Mouse (Mus musculus) forelimb bud, embryonic 11.5 days (tissue): ENCODE data around the gene Anapc4.

ENCODE experiments used
- DNase-seq: peaks from one replicate; pipeline ENCODE4 v3.0.0-alpha.2; 2012; ENCODE audit warnings: low read depth, low spot score

Anapc4 gene

DNA sequence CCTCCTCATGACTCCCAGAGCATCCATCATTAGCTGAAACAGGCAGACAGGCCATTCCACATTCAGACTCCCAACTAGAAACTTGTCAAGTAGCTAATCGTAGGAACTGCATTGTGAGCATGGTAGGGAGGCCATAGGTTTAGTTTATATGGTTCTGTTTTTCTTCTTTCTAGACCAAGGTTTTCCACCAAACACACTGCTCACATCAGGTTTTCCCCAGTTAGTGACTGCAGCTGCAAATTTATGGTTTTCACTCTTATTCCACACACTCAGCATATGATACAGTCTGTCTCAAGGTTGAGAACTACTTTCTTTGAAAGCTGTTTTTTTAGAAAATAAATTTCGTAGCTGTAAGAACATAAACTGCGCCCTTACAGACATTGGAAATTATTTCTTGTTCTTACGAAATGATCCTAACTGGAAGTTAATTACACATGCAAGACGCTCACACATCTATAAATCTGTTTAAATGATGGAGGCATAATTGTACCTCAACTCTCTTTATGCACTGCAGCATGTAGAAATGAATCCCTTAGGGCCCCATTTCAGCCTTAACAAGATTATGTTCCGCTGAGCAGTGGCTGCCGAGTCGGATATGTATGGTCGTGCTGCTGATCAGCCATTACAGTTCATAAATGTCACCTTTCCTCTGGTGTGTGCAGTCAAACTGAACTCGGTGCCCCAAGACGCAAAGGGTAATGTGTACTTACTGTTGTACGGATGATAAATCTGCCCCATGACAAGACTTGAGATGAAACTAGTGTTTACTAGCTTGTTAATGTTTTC lies 35.3 kb downstream of the Anapc4 start:
- peak; percentile 20 for DNase-seq

DNA sequence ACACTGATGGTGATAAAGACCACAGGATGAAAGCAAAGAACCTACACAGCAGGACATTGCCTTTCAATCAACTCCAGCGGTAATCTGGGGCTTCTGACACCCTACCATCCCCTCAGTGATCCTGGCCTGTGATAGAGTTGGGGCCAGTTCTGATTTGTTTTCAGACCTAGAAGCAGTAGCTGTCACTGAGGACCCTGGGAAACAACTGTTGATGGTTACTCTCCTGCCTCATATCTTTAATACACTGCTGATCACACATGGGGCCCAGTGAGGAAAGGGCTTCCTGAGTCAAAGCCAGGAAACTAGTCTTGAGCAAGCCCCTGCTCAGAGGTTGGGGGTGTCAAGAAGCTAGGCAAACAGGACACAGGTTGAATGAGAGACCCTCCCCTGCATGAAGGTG lies 37.6 kb downstream of the Anapc4 start:
- no peak for DNase-seq

DNA sequence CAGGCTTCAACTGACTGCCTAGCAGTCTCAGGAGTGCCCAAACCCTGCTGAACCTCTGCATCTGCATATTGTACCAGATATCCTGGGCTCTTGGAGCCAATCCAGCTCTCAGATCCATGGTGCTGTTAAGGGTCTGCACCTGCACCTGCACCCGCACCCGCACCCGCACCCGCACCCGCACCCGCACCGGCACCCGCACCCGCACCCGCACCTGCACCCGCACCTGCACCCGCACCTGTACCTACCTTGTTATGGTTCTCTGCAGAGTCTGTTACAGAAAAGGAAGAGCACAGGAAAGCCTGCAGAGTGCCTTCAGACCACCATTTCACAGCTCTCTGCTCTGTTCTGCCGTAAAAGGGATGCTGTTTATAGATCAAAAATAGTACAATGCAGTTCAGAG lies 38.2 kb downstream of the Anapc4 start:
- no peak for DNase-seq

DNA sequence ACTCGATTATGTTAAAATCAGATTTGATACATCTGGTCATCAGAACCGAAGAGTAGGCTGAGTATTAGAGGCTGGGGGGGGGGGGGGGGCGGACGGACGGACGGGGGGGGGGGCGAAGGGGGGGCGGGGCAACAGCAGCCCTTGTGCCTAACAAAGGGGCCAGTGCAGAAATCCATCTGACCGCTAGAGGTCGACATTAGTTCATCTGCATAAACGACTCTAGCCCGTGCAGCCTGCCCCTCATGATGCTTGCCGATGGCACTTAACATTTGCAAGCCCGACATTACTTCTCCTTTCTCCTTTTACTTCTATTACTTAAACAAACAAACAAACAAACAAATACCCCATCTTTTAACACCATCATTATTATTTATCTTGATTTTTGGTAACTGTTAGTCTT lies 45.0 kb downstream of the Anapc4 start:
- peak; percentile 76 for DNase-seq

DNA sequence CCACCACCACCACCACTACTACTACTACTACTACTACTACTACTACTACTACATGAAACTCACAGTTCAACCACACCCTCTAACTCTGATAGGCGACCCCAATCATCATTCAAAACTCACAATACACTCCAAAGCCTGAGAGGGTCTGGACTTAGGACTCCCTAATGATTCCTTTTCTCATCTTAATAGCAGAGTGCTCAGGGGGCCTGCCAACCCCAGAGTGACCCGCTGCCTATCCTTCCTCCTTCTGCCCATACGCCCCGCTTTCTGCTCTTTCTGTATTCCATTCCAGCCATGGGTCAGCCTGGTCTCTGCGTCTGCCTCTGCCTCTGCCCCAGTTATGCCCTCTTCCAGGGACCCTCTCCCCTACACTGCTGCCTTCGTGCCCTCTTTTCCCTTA lies 46.1 kb downstream of the Anapc4 start:
- no peak for DNase-seq

DNA sequence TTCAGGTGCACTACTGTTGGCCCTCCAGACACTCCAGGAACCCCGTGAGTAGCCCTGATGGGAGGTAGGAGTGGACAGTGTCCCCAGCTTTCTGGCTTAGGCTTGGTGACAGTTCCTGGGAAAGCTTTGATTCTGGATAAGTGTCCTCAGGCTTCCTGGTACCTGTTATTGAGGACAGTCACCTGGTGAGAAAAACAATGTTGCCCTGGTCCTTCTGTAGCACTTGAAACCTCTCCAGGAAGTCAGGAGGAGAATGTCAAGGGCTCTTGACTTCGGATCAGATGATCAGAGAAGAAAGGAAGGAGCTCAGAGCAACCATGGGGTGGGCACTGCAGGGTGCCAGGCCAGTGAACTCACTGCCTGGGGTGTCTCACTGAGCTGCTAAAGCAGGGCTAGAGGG lies 48.6 kb downstream of the Anapc4 start:
- DNase-seq: no peak

DNA sequence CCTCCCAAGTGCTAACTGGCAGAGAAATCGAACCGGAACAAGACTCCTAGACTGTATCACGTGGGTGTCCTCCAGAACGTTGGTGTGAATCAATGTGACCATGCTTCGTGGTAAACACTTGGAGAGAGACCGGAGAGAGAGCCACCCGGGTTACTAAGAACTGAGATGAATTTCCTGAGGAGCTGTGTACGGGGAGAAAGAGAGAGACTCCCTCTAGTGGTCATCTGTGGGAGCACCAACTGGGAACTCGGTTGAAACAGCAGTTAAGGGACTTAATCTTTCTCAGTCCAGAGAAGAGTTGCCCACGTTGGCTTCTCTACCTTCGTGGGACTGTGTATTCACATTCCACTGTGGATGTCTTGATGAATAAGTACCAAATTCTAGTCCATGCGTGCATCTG lies 53.3 kb downstream of the Anapc4 start:
- DNase-seq: peak; percentile 56

DNA sequence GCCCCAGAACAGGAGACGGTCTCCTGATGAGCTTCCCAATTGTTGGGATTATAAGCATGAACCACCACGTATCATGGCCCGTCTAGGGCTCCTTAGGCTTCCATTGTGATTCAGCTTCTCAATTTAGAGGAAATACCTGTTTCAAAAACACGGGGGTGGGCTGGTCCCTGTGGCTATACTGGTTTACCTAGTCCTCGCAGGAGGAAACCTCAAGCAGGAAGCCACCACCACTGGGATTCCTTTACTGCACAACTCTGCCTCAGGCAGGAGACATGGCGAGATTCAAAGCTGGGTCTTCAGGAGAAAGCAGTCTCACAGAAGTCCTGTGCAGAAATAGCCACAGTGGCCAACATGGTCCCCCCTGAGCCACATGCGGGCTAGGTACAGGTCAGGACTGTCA lies 56.1 kb downstream of the Anapc4 start:
- DNase-seq: no peak

DNA sequence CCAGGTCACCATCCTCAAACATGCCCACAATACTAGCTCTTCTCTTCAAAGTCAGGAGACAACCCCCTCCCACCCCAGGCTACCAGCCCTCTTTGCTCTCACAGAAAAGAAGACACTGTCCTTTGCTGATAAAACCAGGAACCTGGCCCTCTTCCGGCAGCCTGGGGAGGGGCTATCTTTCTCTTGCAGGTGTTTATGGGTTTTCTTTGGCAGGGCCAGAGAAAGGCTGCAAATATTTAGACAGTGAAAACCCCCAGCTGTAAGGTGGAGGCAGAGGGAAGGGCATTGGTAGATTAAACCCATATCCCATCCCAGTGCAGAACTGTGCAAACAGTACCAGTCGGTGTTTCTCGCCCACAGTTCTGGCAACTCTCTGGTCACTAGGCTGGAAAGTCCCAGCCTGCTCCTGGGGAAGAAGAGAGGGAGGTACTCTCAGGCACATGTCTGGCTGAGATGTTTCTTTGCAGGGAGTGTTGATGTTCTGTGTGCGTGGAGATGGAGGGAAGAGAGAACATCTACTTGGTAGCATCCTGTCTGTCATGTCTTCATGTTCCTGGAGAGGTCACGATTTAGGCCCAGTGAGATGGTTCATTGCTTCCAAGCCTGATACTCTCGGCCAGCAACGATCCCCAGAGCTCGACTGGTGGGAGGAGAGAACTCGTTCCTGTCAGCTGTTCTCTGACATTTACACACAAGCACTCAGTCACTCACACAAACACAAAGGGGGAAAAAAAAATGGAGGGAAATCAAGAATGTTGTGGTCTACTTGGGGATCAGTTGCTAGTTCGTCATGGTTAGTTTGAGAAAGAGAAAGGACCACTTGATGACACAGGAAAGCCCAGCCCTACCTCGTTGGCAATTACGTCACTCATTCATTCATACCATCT lies 58.4 kb downstream of the Anapc4 start:
- no peak for DNase-seq

DNA sequence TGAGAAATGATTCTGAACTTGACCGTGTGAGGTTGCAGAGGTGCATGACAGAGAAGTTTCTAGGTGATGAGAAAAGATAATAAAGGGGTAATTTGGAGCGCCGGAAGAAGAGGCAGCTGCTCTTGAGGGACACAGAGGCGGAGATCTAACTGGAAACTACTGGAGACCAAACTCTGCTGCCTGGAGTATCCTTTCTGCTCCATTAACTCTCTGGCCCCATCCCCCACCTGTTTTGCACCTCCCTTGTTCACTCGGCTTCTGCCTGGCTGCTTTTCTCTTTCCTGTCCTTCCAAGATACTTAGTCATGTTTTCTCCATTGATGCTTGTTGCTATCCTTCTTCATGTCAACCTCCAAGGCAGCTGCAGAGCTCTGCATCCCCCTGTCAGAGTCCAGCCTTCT lies 60.1 kb downstream of the Anapc4 start:
- DNase-seq: no peak

DNA sequence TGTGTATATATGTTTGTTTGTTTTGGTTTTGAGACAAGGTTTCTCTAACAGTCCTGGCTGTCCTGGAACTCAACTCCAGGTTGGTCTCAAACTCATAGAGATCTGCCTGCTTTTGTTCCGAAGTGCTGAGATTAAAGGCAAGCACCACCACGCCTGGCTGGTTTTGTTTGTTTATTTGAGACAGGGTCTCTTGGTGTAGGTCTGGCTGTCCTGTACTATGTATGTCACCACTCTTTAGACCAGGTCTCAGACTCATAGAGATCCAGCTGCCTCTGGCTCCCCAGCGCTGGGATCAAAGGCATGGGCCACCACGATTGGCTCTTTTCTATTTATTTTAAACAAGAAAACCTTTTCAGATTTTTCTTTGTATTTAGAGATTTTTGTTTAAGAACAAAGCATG lies 70.4 kb downstream of the Anapc4 start:
- DNase-seq: peak; percentile 19

DNA sequence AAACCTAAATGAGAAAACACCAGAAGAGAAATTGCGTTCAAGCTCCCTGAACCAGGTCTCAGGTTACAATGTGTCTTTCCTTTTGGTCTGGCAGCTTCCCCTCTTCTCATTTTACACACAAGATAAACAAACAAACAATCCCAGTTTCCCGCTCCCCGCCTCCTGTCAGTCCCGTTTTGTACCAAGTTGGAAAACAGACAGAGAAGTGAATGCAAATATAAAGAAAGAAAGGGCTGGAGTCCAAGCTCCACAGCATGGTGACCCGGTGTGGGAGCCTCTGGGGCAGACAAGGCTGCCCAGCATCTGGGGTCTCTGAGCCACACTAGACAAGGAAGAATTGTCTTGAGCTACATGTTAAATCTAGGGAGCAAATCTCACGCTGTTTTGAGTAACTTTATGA lies 70.9 kb downstream of the Anapc4 start:
- DNase-seq: peak; percentile 16

DNA sequence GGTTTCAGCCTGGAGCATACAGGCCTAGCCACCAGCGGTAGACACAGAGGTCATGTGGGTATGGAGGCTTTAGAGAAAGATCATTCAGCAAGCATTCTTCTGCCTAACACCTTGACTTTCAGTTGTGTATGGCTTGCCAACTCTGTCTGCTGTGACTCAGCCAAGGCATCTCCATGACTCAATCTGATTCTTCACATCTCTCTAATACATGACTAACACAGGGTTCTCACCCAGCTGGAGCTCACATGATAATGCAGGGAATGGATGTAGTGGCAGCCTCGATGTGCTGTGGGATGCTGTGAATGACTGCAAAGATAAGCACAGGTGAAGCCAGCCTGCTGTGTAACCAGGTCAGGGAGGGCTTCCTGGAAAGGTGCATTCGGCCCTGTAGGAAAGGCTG lies 74.4 kb downstream of the Anapc4 start:
- no peak for DNase-seq

DNA sequence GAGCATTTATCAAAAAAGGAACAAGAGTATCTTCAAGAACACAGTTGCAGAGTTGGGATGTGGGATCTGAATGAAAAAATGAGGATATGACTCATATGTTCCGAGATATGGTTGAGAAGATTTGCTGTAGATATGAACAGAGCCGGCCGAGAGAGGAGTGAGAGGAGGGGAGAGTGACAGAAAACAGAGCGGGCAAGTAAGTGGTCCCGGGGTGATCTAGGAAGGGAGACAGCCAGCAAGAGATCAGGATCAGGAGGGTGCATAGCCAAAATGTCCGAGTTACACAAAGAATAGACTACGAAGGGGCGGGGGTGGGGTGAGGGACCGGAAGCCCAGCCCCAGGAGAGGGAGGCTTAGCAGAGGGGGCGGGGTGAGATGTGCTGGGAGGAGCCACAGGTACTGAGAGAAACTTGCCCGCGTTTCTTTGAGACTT lies 76.4 kb downstream of the Anapc4 start:
- no peak for DNase-seq

DNA sequence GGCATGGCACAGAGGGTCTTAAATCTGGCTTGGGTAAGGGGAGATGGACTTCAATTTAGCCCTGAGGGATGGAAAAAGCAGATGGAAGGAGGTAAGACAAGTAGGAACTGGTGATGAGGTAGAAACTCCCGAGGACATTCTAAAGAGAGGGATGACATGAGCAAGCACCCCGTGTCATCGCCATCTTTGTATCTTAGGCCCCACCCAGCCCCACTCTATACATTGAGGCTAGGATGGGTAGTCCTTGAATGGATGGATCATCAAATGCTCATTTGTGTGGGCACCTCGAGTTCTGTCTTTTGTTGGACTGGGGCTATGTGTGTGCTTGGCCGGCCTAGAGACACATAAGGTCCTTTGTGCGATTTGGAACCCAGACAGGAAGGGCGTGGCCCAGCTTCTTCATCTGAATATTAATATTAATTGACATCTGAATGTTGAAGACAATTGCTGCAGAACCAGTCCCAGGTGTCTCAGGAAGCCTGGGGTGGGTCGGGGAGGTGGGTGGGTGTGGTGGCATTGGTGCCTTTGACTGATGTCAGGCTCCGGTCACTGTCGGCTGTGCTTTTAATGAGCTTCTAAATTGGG lies 77.6 kb downstream of the Anapc4 start:
- DNase-seq: no peak

DNA sequence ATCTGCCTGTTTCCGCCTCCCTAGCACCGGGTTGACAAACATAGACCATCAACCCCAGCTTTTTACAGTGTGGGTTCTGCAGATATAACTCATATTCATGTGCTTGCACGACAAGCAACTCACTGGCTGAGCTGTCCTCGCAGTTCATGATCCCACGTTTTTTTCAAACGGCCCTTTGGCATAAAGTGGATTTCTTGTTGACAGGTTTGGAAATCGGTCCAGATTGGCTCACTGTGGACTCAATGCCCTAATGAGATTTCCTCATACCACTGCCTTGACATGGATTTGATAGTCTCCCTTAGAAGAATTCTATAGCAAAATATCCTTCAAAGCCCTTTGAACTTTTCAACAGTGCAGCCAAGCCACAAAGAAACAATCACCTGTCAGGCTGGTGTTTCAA lies 79.9 kb downstream of the Anapc4 start:
- DNase-seq: no peak

DNA sequence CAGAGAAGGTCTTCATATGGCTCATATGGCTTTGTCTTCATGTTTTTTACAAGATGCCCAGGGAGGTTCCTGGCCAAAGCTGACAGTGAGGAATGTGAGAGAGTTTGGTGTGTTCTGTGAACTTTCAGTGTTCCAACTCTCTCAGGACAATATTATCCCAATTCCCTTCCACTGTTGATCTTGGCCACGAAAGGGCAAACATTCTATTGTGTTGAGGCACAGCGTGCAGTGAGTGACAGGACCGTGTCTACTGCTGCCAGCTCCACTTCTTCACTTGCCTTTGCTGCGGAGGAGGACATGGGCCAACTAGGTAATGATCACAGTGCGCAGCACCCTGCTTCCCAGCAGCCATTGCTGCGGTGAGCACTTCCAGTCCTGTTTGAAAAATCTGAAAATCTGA lies 82.4 kb downstream of the Anapc4 start:
- no peak for DNase-seq
